Mouse (Mus musculus) embryo, embryonic 9.5 days (tissue): Measurements from ENCODE around the gene Elp6.

Source experiments
- DNase-seq: peaks from one replicate; pipeline ENCODE4 v3.0.0-alpha.2; 2017; ENCODE audit errors: extremely low spot score

Gene Elp6

GRCm38 (mm10) chr9:110304969-110305651, at the start of gene Elp6:
TSS of gene Elp6 (plus strand) at chr9:110305173.
- DNase-seq, result peak; percentile 94

- DNase-seq, result peak; percentile 70
Observed at GRCm38 (mm10) chr9:110255407-110256019, 49.5 kb upstream of the Elp6 start.

GRCm38 (mm10) chr9:110258646-110259045, 46.3 kb upstream of the Elp6 start:
- no peak for DNase-seq

- DNase-seq, result no peak
Observed at GRCm38 (mm10) chr9:110259118-110259517, 45.9 kb upstream of the Elp6 start.

- DNase-seq, result no peak
Observed at GRCm38 (mm10) chr9:110263181-110263580, 41.8 kb upstream of the Elp6 start.

GRCm38 (mm10) chr9:110264991-110265390, 40.0 kb upstream of the Elp6 start:
- no peak for DNase-seq

- no peak for DNase-seq
Observed at GRCm38 (mm10) chr9:110268416-110268815, 36.6 kb upstream of the Elp6 start.

- DNase-seq, result no peak
Observed at GRCm38 (mm10) chr9:110272330-110272729, 32.6 kb upstream of the Elp6 start.

- DNase-seq, result no peak
Observed at GRCm38 (mm10) chr9:110273507-110273906, 31.5 kb upstream of the Elp6 start.

GRCm38 (mm10) chr9:110275882-110276281, 29.1 kb upstream of the Elp6 start:
- no peak for DNase-seq

- DNase-seq, result no peak
Observed at GRCm38 (mm10) chr9:110277431-110277881, 27.5 kb upstream of the Elp6 start.

GRCm38 (mm10) chr9:110284075-110284697, 20.8 kb upstream of the Elp6 start:
- DNase-seq, result no peak

- DNase-seq, result no peak
Observed at GRCm38 (mm10) chr9:110287321-110287924, 17.6 kb upstream of the Elp6 start.

- DNase-seq, result no peak
Observed at GRCm38 (mm10) chr9:110293254-110293718, 11.7 kb upstream of the Elp6 start.

- DNase-seq, result no peak
Observed at GRCm38 (mm10) chr9:110293873-110294415, 11.0 kb upstream of the Elp6 start.

GRCm38 (mm10) chr9:110294786-110295185, 10.2 kb upstream of the Elp6 start:
- DNase-seq, result no peak

GRCm38 (mm10) chr9:110296867-110297627, 7.9 kb upstream of the Elp6 start:
- DNase-seq, result peak; percentile 83

GRCm38 (mm10) chr9:110304516-110304915, 457 bp upstream of the Elp6 start:
- DNase-seq, result no peak

- no peak for DNase-seq
Observed at GRCm38 (mm10) chr9:110306371-110306770, 1.4 kb downstream of the Elp6 start.

GRCm38 (mm10) chr9:110314706-110315105, 9.7 kb downstream of the Elp6 start:
- no peak for DNase-seq

GRCm38 (mm10) chr9:110315410-110315809, 10.4 kb downstream of the Elp6 start:
- DNase-seq, result no peak
